Mouse (Mus musculus) heart, embryonic 15.5 days (tissue): Measurements from ENCODE around the gene Eml5. TPM values are rescaled to one million over a fixed set of nuclear protein-coding genes. Genes with fewer than 3 reads are reported as not detected.

ENCODE experiments used
- ATAC-seq: fragments of 200-750 bp; cut with Nextera tagmentation; replicated peaks from 2 replicates; pipeline ENCODE4 v1.8.0; 2017; ENCODE audit warnings: low read depth, moderate TSS enrichment; ENCODE audit not compliant: insufficient number of reproducible peaks, insufficient read depth, low FRiP score
- H3K27ac ChIP-seq: fragments of 300-500 bp; sonication (generic); 2 replicates; pipeline ENCODE4 v1.5.1; 2015; ENCODE audit warnings: mild to moderate bottlenecking, inconsistent platforms
- H3K27me3 ChIP-seq: fragments of 300-500 bp; sonication (generic); 2 replicates; pipeline ENCODE4 v1.6.1; 2015; ENCODE audit warnings: inconsistent platforms
- H3K36me3 ChIP-seq: fragments of 300-500 bp; sonication (generic); 2 replicates; pipeline ENCODE4 v1.6.1; 2015; ENCODE audit warnings: mild to moderate bottlenecking, inconsistent platforms
- H3K4me1 ChIP-seq: fragments of 300-500 bp; sonication (generic); replicated peaks from 2 replicates; pipeline ENCODE4 v1.6.1; 2015; ENCODE audit warnings: inconsistent platforms
- H3K4me2 ChIP-seq: fragments of 300-500 bp; sonication (generic); 2 replicates; pipeline ENCODE4 v1.6.1; 2015; ENCODE audit warnings: inconsistent platforms, mild to moderate bottlenecking, moderate library complexity
- H3K4me3 ChIP-seq: fragments of 300-500 bp; sonication (generic); 2 replicates; pipeline ENCODE4 v1.5.1; 2015; ENCODE audit warnings: mild to moderate bottlenecking, inconsistent platforms
- H3K9ac ChIP-seq: fragments of 300-500 bp; sonication (generic); 2 replicates; pipeline ENCODE4 v1.6.1; 2015; ENCODE audit warnings: mild to moderate bottlenecking, inconsistent platforms
- H3K9me3 ChIP-seq: fragments of 300-500 bp; sonication (generic); replicated peaks from 2 replicates; pipeline ENCODE4 v1.6.1; 2016; ENCODE audit warnings: inconsistent platforms
- WGBS: fragments of 180-500 bp; shearing (Covaris S2); methylation state at CpG from one replicate; pipeline ENCODE4 v1.1.7; 2015; ENCODE audit warnings: mixed read lengths; 5-methylcytosine and 5-hydroxymethylcytosine counted together
- polyA plus RNA-seq: library from polyadenylated mRNA; unstranded; fragments of >200 nt; fragmentation: Nextera tagmentation; extraction: Ambion mirVana; gene quantifications from 2 replicates; pipeline ENCODE4 v1.2.1, GENCODE M21; 2015

Eml5 gene
- 4.8 and 6.9 TPM in 2 replicates for polyA plus RNA-seq

DNA sequence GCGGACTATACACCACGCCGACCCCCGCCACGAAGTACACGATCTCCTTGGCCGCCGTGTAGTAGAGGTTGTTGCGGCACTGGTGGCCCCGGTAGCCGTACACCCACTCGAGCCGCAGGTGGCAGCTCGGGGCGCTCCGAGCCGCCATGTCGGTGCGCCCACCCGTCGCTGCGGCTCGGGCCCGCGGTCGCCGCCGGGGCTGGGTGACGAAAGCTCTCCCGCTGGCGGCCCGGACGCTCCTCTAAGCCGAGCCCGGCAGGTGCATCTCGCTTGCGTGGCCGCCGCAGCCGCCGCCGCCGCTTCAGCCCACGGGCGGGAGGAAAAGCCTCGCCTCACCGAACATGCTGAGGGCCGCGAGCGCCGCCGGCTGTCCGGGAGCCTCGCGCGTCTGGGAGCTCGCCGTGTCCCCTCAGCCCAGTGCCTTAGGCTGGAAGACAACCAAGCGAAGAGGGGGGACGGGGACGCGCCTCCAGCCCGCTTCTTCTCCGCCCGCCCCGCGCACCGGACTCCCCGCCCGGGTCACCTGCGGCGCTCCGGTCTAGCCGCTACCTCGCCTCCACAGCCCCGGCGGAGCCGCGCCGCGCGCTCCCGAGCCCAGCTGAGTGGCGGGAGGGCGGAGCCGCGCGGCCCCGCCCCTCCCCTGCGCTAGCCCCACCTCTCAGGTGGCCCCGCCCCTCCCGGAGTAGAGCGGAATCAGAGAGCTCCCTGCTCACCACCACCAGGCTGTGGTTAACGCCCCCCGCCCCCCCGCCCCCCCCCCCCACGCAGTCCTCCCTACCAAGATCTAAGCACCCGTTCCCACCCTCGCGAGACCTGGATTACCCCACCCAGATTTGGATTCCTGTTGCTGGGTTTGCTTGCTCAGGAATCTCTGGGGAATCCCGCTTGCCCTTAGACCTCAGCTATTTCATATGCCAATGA lies at the start of gene Eml5:
Gene Eml5 (minus strand): TSS at position 604 of the 921 bp plus-strand sequence.
- ATAC-seq = peak; percentile 89
- Histone ChIP-seq H3K9me3 (no peaks in the 10 kb centered on the region), H3K9ac (peak within 1 kb of the TSS; percentile 82), H3K36me3 (no peaks in the 10 kb centered on the region), H3K4me2 (peak within 1 kb of the TSS; percentile 87), H3K4me3 (peak within 1 kb of the TSS; percentile 81), H3K4me1 (peaks cover 7% of the 10 kb centered on the region), H3K27ac (peak within 1 kb of the TSS; percentile 78), H3K27me3 (peaks cover 7% of the 10 kb centered on the region; the same call in 1 of the 2 replicates)
- WGBS = 1% methylated on average over 97 of the region's 101 CpGs

DNA sequence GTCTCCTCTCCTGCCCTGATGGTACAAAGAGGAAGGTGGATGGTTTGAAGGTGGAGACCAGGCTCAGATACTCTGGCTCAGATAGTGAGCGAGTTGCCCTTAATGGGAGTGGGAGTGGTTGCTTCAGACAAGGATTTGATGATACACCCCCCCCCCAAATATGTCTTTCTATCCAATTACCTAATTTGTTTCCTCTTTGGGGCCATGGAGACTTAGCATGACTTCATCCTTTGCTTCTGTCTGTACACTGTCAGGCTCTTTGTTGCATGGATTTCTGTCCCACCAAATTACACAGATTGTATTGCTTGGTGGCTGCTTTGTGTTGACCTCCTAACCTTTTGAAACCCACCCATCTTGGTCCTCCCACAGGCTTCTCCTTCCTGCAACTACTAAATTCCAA lies 31.6 kb upstream of the Eml5 start:
- Histone ChIP-seq H3K4me3 (no peak overlapping the region), H3K36me3 (no peaks in the 10 kb centered on the region), H3K27me3 (no peaks in the 10 kb centered on the region), H3K9me3 (no peaks in the 10 kb centered on the region), H3K4me1 (no peaks in the 10 kb centered on the region), H3K27ac (no peak overlapping the region), H3K4me2 (no peak overlapping the region), H3K9ac (no peak overlapping the region)
- ATAC-seq = no peak
- 90% methylated on average over 1 of the region's 1 CpGs for WGBS

DNA sequence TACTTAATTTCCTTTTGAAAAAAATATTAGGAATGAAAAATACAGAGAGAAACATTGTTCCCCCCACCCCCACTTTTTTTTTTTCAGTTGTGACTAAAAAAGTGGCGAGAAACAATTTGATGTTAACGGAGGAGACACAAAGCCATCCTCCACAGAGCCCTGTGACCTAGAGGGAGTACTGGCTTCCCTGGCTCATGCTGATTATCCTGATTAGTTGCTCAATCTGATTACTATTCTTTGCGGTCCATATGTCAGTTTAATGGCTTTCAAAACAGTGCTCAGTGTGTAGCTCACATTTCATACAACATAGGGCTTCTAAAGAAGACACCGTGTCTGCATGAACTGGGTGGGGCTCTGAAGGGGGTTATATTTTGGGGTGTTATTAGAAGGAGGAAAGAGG lies 31.2 kb upstream of the Eml5 start:
- Histone ChIP-seq H3K27me3 (no peaks in the 10 kb centered on the region), H3K4me3 (no peak overlapping the region), H3K9ac (no peak overlapping the region), H3K27ac (no peak overlapping the region), H3K36me3 (no peaks in the 10 kb centered on the region), H3K9me3 (no peaks in the 10 kb centered on the region), H3K4me2 (no peak overlapping the region), H3K4me1 (no peaks in the 10 kb centered on the region)
- ATAC-seq = no peak
- 86% methylated on average over 4 of the region's 4 CpGs for WGBS

DNA sequence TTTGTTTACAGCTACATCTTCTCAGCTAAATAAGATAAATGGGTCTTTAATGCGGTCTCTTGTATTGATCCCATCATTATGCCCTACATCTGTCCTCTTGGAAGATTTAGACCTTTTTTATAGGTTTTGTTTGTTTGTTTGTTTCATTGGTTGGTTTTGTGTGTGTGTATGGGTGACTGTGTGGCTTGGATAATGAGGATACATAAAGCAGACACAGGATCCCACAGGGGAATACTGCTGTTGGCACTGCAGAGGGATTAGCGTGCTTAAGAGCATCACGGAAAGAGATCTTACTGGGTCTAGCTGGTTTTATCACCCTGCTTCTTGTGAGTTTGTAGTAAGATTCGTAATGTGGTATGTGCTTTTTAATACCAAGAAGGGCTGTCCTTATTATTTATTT lies 29.9 kb upstream of the Eml5 start:
- Histone ChIP-seq H3K4me1 (no peaks in the 10 kb centered on the region), H3K27me3 (no peaks in the 10 kb centered on the region), H3K36me3 (no peaks in the 10 kb centered on the region), H3K4me2 (no peak overlapping the region), H3K9me3 (no peaks in the 10 kb centered on the region), H3K27ac (no peak overlapping the region), H3K4me3 (no peak overlapping the region), H3K9ac (no peak overlapping the region)
- ATAC-seq = no peak
- 82% methylated on average over 4 of the region's 4 CpGs for WGBS

DNA sequence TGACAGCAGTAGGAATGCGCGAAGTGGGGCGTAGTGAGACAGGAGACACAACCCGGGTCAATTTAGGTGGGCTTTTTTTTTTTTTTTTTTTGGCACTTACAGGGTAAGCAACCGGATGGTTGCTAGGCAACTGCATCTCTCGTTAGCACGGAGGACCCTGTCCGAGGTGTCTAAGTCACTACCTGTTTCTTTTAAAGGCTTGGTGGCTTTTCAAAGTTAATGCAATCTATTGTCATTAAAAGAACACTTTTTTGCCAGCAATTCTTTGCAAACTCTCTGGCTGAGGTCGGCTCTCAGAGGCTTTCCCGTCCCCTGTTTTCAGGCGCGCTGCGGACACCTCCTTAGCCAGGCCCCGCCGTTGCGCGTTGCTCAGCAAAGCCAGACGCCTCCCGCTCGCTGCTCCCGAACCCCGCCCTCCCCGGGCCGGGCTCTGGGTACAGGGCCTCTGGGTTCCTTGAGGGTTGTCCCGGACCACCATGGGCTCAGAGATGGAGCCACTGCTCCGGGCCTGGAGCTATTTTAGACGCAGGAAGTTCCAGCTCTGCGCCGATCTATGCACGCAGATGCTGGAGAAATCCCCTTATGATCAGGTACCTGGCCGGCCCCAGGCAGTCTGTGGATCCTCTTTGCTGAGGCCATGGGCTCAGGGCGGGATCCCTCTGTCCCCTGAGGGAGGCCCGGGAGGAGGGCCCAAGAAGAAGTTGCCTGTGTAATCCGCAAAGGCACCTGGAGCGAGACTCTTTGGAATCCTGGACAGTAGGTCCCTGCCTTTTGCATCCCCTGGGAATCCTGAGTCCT lies 19.1 kb upstream of the Eml5 start, which contains the start of gene Ttc8:
Gene Ttc8 (plus strand): TSS at position 381 of the 798 bp plus-strand sequence.
- Histone ChIP-seq H3K9me3 (no peaks in the 10 kb centered on the region), H3K27me3 (no peaks in the 10 kb centered on the region), H3K36me3 (no peaks in the 10 kb centered on the region), H3K27ac (peak within 1 kb of the TSS; percentile 60), H3K9ac (peak within 1 kb of the TSS; percentile 68), H3K4me2 (peak within 1 kb of the TSS; percentile 79), H3K4me3 (peak within 1 kb of the TSS; percentile 80), H3K4me1 (peaks cover 4% of the 10 kb centered on the region; the same call in 1 of the 2 replicates)
- peak; percentile 96 for ATAC-seq
- WGBS = 0% methylated on average over 35 of the region's 35 CpGs

DNA sequence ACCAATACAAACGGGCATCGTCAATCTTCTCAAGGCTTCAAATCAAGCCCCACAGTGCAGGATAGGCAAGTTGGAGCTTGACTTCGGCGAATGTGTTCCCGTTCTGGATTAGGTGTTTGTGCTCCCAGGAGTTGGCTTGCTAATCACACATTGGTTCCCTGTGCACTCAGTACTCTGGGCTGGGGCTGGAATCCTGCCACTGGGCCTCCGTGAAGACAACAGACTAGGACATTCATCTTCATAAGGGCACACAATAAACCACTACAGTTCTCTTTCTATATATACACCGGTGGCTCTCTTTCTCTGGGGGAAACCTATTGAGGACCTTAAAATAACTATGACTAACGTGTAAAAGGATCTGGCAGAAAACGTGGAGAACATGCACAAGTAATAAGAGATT lies 8.8 kb upstream of the Eml5 start:
- Histone ChIP-seq H3K4me3 (no peak overlapping the region), H3K9me3 (no peaks in the 10 kb centered on the region), H3K9ac (no peak overlapping the region), H3K36me3 (no peaks in the 10 kb centered on the region), H3K27ac (peak overlapping the region; percentile 86), H3K4me1 (peaks cover 7% of the 10 kb centered on the region; the same call in 1 of the 2 replicates), H3K27me3 (no peaks in the 10 kb centered on the region), H3K4me2 (no peak overlapping the region)
- ATAC-seq = peak; percentile 60; the same call in 1 of the 2 replicates
- 41% methylated on average over 9 of the region's 9 CpGs for WGBS

DNA sequence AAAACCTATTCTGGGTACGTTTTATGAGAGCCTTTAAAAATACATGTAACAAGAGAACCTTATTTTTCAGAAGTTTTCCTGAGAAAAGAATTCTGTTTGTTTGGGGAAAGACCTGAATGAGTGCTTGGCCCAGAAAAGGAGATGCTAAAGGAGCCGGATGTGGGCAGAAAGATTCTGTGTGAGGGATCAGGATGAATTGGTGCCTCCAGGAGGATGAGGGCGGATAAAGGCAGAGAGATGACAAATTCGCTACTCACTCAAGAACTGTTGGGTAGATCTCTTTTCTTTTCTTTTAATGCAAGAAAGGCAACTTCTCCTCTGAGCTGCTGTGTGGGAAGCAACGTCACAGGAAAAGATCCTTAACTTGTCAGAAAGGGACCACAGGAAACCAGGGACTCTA lies 4.2 kb upstream of the Eml5 start:
- Histone ChIP-seq H3K9ac (no peak overlapping the region), H3K27me3 (no peaks in the 10 kb centered on the region), H3K9me3 (no peaks in the 10 kb centered on the region), H3K4me1 (peaks cover 8% of the 10 kb centered on the region), H3K4me3 (no peak overlapping the region), H3K4me2 (no peak overlapping the region), H3K36me3 (no peaks in the 10 kb centered on the region), H3K27ac (no peak overlapping the region)
- no peak for ATAC-seq
- WGBS = 68% methylated on average over 5 of the region's 5 CpGs

DNA sequence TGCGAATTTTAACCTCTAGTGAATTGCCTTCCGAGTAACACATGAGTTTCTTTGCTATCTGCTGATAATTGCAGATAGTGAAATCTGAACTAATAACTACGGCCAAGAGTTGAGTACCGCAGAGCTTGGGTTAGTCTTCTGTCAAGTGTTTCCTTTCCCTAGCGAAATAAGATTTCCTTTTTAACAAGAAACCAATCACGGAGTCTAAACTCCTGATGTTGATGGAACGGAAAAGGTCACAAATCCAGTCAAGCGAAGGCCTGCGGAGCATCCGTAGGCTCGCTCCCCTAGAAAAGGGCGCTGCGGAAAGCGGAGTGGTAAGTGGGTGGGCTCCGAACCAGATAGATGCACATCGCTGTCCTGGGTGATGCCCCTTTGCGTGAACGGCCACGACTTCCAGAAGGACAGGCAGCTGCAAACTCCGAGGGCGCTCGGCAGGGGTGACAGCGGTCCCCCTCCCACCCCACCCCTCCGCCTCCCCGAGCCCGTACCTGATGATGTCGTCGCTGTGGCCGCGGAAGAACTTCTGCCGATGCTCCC lies 873 bp downstream of the Eml5 start:
- Histone ChIP-seq H3K4me1 (peaks cover 7% of the 10 kb centered on the region), H3K36me3 (no peaks in the 10 kb centered on the region), H3K9ac (peak overlapping the region; percentile 82), H3K27me3 (peaks cover 7% of the 10 kb centered on the region; the same call in 1 of the 2 replicates), H3K4me2 (peak overlapping the region; percentile 87), H3K27ac (peak overlapping the region; percentile 78), H3K9me3 (no peaks in the 10 kb centered on the region), H3K4me3 (peak overlapping the region; percentile 81)
- WGBS = 2% methylated on average over 31 of the region's 31 CpGs
- peak; percentile 19; the same call in 1 of the 2 replicates for ATAC-seq

DNA sequence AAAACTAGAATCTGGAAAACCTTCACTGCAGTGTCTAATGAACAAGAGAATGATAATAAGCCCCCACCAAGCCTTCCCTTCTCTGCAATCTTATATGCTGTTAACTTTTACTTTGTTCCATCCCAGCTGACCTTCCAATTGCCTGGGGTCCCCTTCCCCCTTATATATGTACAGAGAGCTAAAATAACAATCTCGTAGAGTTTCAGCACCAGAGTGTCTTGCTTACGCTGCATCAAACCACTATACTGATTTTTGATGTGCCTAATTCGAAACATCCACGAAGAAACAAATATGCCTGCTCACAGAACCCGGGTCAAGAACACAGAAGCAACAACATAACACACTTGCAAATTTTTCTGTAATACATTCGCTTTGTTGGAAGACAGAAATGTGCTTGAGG lies 1.6 kb downstream of the Eml5 start:
- WGBS = 78% methylated on average over 6 of the region's 6 CpGs
- no peaks in the 10 kb centered on the region for H3K36me3 ChIP-seq
- ATAC-seq = no peak
- peak overlapping the region; percentile 87 for H3K4me2 ChIP-seq
- H3K9ac ChIP-seq = no peak overlapping the region
- H3K9me3 ChIP-seq = no peaks in the 10 kb centered on the region
- H3K4me1 ChIP-seq = peaks cover 7% of the 10 kb centered on the region
- H3K4me3 ChIP-seq = peak overlapping the region; percentile 81
- H3K27me3 ChIP-seq = peaks cover 7% of the 10 kb centered on the region; the same call in 1 of the 2 replicates
- no peak overlapping the region for H3K27ac ChIP-seq

DNA sequence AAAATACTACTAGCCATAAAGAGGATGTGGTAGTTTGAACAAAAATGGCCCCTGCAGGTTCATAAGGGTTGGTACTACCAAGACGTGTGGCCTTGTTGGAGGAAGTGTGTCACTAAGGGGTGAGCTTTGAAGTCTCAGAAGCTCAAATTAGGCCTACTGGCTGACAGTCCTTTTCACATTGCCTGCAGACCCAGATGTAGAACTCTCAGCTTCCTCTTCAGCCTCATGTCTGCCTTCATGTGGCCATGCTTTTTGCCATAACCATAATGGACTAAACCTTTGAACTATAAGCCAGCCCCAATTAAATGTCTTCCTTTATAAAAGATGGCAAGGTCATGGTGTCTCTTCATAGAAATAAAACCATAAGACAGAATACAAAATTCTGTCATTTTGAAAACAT lies 4.5 kb downstream of the Eml5 start:
- Histone ChIP-seq H3K9ac (no peak overlapping the region), H3K4me2 (no peak overlapping the region), H3K27ac (no peak overlapping the region), H3K4me1 (peaks cover 7% of the 10 kb centered on the region), H3K4me3 (no peak overlapping the region), H3K36me3 (no peaks in the 10 kb centered on the region), H3K27me3 (peaks cover 7% of the 10 kb centered on the region; the same call in 1 of the 2 replicates), H3K9me3 (no peaks in the 10 kb centered on the region)
- WGBS = 80% methylated on average over 1 of the region's 1 CpGs
- ATAC-seq = no peak

DNA sequence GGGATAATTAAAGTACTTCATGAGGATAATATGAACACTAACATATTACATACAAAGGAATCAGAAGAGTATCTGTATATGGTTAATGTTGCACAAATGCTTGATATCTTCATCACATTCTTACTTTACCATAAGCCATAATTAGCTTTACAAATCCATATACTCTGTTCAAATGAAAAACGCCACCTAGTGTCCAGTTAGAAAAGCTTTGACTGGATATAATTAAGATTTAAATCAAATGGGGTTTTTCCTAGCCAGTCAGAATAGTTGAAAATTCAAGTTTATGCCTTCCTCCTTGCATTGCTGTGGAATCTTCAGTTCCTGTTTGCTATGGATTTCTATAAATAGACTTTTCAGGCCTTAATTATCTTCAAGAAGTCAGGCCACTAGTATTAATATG lies 16.8 kb downstream of the Eml5 start:
- 2% methylated on average over 1 of the region's 1 CpGs for WGBS
- no peaks in the 10 kb centered on the region for H3K27me3 ChIP-seq
- no peak for ATAC-seq
- no peak overlapping the region for H3K4me2 ChIP-seq
- H3K4me1 ChIP-seq = peaks cover 4% of the 10 kb centered on the region; the same call in 1 of the 2 replicates
- H3K9ac ChIP-seq = no peak overlapping the region
- no peak overlapping the region for H3K27ac ChIP-seq
- no peaks in the 10 kb centered on the region for H3K9me3 ChIP-seq
- no peaks in the 10 kb centered on the region for H3K36me3 ChIP-seq
- H3K4me3 ChIP-seq = no peak overlapping the region
